Mouse (Mus musculus) midbrain, embryonic 13.5 days (tissue): Measurements from ENCODE around the gene Brd3os. TPM values are rescaled to one million over a fixed set of nuclear protein-coding genes. Genes with fewer than 3 reads are reported as not detected.
A peak's percentile ranks its signal among the peaks of the same experiment; 100 is the strongest.

Experiments
- ATAC-seq: fragments of 200-750 bp; cut with Nextera tagmentation; 2 replicates; pipeline ENCODE4 v1.8.0; 2017; ENCODE audit warnings: mild to moderate bottlenecking, moderate TSS enrichment, moderate library complexity
- H3K27ac ChIP-seq: fragments of 300-500 bp; sonication (generic); 2 replicates; pipeline ENCODE4 v1.5.1; 2015; ENCODE audit warnings: inconsistent platforms, mild to moderate bottlenecking, moderate library complexity
- H3K27me3 ChIP-seq: fragments of 300-500 bp; sonication (generic); 2 replicates; pipeline ENCODE4 v1.6.1; 2015; ENCODE audit warnings: mild to moderate bottlenecking, inconsistent platforms
- H3K36me3 ChIP-seq: fragments of 300-500 bp; sonication (generic); 2 replicates; pipeline ENCODE4 v1.6.1; 2015; ENCODE audit warnings: mild to moderate bottlenecking, inconsistent platforms
- H3K4me1 ChIP-seq: fragments of 300-500 bp; sonication (generic); replicated peaks from 2 replicates; pipeline ENCODE4 v1.6.1; 2015; ENCODE audit warnings: inconsistent platforms
- H3K4me2 ChIP-seq: fragments of 300-500 bp; sonication (generic); replicated peaks from 2 replicates; pipeline ENCODE4 v1.6.1; 2015; ENCODE audit warnings: moderate library complexity, mild to moderate bottlenecking, inconsistent platforms
- H3K4me3 ChIP-seq: fragments of 300-500 bp; sonication (generic); replicated peaks from 2 replicates; pipeline ENCODE4 v1.5.1; 2015; ENCODE audit warnings: mild to moderate bottlenecking, inconsistent platforms
- H3K9ac ChIP-seq: fragments of 300-500 bp; sonication (generic); replicated peaks from 2 replicates; pipeline ENCODE4 v1.6.1; 2015; ENCODE audit warnings: mild to moderate bottlenecking, inconsistent platforms
- H3K9me3 ChIP-seq: fragments of 300-500 bp; sonication (generic); 2 replicates; pipeline ENCODE4 v1.6.1; 2016; ENCODE audit warnings: mild to moderate bottlenecking, inconsistent platforms
- whole genome bisulfite sequencing: fragments of 180-500 bp; shearing (Covaris S2); methylation state at CpG from one replicate; pipeline ENCODE4 v1.1.7; 2015; 5-methylcytosine and 5-hydroxymethylcytosine counted together
- polyA plus RNA-seq: library from polyadenylated mRNA; unstranded; fragments of >200 nt; fragmentation: Nextera tagmentation; extraction: Ambion mirVana; gene quantifications from 2 replicates; pipeline ENCODE4 v1.2.1, GENCODE M21; 2015

The Brd3os gene
- polyA plus RNA-seq, 1 experiment from 2014 or later, result 27.9 TPM

DNA sequence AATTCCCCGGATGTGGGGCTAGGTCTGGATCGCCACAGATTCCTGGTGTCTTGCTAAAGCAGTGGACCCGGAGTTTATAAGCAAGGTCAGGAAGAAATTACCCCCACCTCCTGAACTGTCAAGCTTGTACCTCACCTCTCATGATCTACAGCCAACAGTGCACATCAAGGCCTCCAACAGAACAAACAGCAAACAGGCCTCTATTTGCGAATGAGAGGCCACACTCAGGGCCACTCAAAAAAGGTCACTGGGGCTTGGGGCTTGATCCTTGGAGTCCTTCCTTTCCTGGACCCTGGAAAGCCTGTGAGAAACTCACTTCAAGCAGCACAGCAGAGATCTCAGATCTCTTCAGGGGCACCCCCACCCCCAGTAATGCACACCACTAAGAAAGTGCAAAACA, 31.8 kb downstream of the Brd3os start:
- peak overlapping the region; percentile 98 for H3K4me2 ChIP-seq
- 0 out of 2 replicates have a peak, but pooled peaks cover 3% of the 10 kb centered on the region for H3K36me3 ChIP-seq
- WGBS, result 37% methylated on average over 4 of the region's 4 CpGs
- peaks cover 64% of the 10 kb centered on the region for H3K4me1 ChIP-seq
- no peaks in the 10 kb centered on the region for H3K9me3 ChIP-seq
- H3K27ac ChIP-seq, result no peak overlapping the region
- peak overlapping the region; percentile 98 for H3K9ac ChIP-seq
- ATAC-seq, result no peak
- peak overlapping the region; percentile 100 for H3K4me3 ChIP-seq
- H3K27me3 ChIP-seq, result no peaks in the 10 kb centered on the region

DNA sequence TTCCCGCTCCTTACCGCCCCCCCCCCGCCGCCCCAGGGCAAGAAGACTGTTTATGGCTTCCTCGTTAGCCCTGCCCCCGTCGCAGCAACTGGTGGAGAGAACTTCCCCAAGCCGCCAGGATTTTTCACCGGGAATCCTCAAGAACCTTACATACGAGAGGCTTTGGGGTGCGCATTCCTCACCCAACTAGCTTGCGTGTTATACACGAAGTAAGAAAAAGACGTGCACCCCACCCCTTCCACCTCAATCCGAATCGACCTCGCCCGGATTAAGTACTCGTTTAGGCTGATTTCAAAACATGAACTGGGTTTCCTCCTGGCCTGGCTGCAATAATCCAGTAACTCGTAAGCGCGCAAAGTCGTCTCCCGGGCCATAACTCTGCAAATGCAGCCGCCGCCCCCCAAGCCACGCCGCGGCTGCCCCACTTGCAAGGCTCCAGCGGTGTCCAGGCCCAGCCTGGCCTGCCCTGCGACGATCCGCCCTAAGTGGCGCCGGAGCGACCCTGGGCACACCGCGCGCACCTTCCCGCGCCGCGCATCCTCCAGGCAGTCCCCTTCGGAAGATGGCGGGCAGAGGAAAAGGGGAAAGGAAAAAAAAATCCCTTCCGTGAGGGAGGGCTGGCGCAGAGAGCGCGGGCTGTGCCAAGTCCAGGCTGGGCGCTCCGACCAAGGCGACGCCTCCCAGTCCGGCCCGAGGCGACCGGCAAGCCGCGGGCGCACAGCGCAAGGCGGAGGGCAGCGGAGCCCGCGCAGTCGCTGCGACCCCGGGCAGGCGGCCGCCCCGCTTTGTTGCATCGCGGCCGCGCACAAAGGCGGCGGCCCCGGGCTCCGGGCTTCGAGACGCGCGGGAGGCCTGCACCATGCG, 32.7 kb downstream of the Brd3os start:
- H3K4me2 ChIP-seq, result peak overlapping the region; percentile 98
- peak overlapping the region; percentile 100 for H3K4me3 ChIP-seq
- ATAC-seq, result peak; percentile 59
- no peaks in the 10 kb centered on the region for H3K27me3 ChIP-seq
- 0 out of 2 replicates have a peak, but pooled peaks cover 3% of the 10 kb centered on the region for H3K36me3 ChIP-seq
- peak overlapping the region; percentile 98 for H3K9ac ChIP-seq
- WGBS, result under 1% methylated on average over 80 of the region's 84 CpGs
- H3K4me1 ChIP-seq, result peaks cover 55% of the 10 kb centered on the region
- peak overlapping the region; percentile 97 for H3K27ac ChIP-seq
- no peaks in the 10 kb centered on the region for H3K9me3 ChIP-seq

DNA sequence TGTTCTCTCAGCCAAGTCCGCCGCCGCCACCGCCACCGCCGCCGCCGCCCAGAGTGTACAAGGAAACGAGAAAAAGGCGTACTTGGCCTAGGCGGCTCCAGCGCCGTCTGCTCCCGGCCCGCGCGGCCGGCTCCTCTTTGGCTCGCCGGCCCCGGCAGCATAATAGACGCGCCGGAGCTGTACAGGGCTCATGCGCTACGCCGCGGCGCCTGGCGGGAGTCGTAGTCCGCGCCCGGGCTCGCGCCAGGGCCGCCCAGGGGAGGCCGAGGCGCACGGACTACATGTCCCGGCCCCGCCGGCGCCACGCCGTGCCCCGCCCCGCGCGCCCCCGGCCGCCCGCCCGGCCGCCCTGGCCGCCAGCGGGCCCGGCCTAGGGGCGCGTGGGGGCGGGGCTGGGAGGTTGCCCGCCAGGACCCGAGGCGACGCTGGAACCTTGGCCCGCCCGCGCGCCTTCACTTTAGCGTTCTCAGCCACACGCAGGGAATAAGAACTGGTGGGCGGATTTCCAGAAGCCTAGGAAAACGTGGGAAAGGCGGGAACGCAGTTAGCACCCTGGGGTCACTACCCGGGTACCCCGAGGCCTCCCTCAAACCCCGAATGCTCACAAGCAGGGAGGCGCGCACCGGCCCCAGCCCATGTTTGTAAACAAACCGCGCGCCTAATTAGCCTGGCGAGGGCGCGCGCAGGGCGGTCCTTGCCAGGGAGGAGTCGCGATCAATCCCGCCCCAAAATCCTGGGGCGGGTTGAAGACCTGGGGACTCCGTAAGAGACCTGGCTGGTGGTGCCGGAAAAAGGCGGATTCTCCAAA, 33.6 kb downstream of the Brd3os start:
- Histone ChIP-seq H3K27ac (peak overlapping the region; percentile 97), H3K9ac (peak overlapping the region; percentile 98), H3K9me3 (no peaks in the 10 kb centered on the region), H3K4me1 (peaks cover 46% of the 10 kb centered on the region), H3K36me3 (no peaks in the 10 kb centered on the region), H3K4me2 (peak overlapping the region; percentile 98), H3K4me3 (peak overlapping the region; percentile 100), H3K27me3 (no peaks in the 10 kb centered on the region)
- ATAC-seq, result peak; percentile 100
- 1% methylated on average over 83 of the region's 96 CpGs for WGBS

DNA sequence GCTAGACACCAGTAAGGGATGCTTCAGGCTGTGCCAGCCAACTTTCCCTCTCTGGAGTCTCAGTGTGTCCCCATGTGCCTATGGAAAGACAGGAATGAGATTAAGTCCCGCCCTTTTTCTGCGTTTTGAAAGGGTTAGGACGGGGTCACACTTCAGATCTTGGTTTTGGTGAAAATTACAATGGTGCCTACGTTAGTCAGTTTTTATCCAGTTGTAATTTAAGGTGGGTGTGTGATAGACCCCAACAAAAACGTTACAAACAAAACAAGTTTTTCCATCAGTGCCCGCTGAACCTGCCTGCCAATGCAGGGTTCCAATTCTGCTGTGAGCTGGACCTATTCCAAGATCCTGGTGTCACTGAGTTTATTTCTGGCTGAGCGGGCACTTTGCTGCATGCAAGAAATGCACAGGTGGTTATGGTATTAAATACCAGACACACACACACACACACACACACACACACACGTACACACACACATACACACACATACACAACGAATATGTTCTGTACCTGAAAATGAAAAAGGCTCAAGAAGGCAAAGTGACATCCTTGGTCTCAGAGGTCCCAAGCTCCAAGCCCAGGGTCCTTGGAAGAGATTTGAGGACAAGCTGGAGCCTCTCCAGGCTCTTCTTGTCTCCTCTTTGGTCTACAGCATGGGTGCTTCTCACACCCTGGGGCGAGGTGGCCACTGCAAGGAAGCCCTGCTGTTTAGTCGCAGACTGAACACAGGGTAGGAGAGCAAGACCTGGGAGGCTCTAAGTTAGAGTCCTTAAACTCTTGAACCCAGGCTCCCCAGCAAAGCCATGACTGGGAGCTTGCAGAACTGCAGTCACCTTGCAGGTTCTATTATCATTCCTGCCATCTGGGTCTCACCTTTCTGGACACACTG, 34.4 kb downstream of the Brd3os start:
- Histone ChIP-seq H3K4me3 (peak overlapping the region; percentile 100), H3K36me3 (no peaks in the 10 kb centered on the region), H3K9me3 (no peaks in the 10 kb centered on the region), H3K9ac (peak overlapping the region; percentile 98), H3K4me2 (peak overlapping the region; percentile 98), H3K4me1 (peaks cover 38% of the 10 kb centered on the region), H3K27me3 (no peaks in the 10 kb centered on the region), H3K27ac (peak overlapping the region; percentile 97)
- WGBS, result 32% methylated on average over 11 of the region's 11 CpGs
- no peak for ATAC-seq

DNA sequence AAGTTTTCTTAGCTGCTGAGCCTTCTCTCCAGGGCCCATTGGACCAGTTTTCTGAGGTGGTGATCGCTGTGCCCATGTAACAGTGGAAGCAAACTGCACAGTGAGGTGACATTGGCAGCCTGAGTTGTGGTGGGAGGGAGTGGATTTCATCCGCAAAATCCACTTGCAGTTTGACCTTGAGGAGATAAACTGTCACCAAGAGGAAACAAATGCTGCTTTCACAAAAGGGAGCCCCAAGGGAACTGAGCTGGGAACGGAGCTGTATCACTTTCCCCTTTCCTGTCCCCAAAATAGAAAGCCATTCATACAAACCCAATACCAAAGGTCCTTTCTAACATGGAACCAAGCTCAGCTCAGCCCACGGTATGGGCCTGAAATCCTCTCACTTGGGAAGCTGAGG, 37.7 kb downstream of the Brd3os start:
- 81% methylated on average over 4 of the region's 4 CpGs for WGBS
- H3K9me3 ChIP-seq, result no peaks in the 10 kb centered on the region

DNA sequence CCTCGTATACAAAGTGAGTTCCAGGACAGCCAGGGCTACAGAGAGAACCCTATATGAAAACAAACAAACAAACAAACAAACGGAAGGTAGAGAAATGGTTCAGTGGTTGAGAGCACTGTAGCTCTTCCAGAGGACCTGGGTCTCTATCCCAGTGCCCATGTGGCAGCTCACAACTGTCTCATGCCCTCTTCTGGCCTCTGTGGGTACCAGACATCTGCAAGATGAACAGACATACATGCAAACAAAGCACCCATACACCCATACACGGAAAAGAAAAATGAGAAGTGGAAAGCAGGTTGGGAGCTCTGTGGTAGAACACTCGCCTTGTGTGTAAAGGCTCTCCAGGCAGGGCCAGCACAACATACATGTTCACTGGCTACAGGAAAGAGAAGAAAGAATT, 38.2 kb downstream of the Brd3os start:
- ATAC-seq, result no peak
- Histone ChIP-seq H3K27ac (no peak overlapping the region), H3K36me3 (no peaks in the 10 kb centered on the region), H3K4me1 (peaks cover 8% of the 10 kb centered on the region), H3K4me3 (no peak overlapping the region), H3K9ac (no peak overlapping the region), H3K4me2 (no peak overlapping the region), H3K27me3 (no peaks in the 10 kb centered on the region), H3K9me3 (no peaks in the 10 kb centered on the region)
- WGBS, result 80% methylated on average over 4 of the region's 4 CpGs

More for the DNA sequence above, 37.7 kb downstream of the Brd3os start:
- no peak overlapping the region for H3K4me3 ChIP-seq
- H3K27ac ChIP-seq, result no peak overlapping the region
- no peak for ATAC-seq
- peaks cover 8% of the 10 kb centered on the region for H3K4me1 ChIP-seq
- no peaks in the 10 kb centered on the region for H3K36me3 ChIP-seq
- H3K27me3 ChIP-seq, result no peaks in the 10 kb centered on the region
- no peak overlapping the region for H3K4me2 ChIP-seq
- no peak overlapping the region for H3K9ac ChIP-seq

DNA sequence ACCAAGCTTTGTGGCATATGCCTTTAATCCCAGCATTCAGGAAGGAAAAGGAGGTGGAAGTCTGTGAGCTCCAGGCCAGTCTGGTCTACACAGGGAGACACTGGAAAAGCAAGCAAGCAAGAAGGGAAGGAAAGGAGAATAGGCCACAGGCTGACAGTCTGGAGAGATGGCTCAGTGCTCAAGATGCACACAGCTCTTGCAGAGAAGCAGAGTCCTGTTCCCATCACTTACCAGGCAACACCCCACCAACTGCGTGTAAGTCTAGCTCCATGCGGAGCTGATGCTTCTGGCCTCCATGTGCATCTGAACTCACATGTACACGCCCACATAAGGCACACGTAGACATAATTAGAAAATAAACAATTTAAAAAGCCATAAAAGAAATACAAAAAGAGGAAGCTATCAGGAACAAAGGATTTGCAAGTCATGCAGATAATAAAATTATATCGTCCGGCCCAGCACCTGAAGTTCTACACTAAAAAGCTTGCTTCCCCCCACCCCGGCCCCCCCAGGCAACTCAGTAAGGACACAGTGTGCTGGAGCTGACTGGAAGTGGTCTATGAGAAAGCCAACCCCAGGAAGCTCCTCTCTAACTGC, 40.2 kb downstream of the Brd3os start:
- Histone ChIP-seq H3K9ac (no peak overlapping the region), H3K4me2 (no peak overlapping the region), H3K27ac (no peak overlapping the region), H3K4me3 (no peak overlapping the region), H3K36me3 (no peaks in the 10 kb centered on the region), H3K4me1 (no peaks in the 10 kb centered on the region), H3K27me3 (no peaks in the 10 kb centered on the region), H3K9me3 (no peaks in the 10 kb centered on the region)
- 82% methylated on average over 7 of the region's 7 CpGs for WGBS
- ATAC-seq, result no peak

DNA sequence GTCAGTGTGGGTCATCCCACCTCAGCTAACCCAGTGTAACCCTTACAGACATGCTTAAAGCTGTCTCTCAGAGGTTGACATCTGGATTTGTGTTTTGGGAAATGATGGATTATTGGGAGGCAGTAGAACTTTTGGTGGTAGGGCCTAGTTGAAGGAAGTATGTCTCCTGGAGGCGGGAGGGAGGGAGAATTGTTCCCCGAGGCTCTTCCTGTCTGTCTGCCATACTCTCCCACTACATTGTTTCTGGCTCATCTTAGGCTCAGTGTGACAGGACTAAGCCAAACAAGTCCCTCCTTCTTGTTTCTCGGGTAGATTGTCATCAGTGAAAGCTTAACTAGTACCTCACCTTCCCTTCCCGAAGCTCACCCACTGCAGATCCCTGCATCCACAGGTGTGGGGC, 44.6 kb downstream of the Brd3os start:
- no peaks in the 10 kb centered on the region for H3K27me3 ChIP-seq
- H3K4me3 ChIP-seq, result no peak overlapping the region
- no peaks in the 10 kb centered on the region for H3K36me3 ChIP-seq
- no peak overlapping the region for H3K27ac ChIP-seq
- no peak for ATAC-seq
- no peaks in the 10 kb centered on the region for H3K9me3 ChIP-seq
- H3K4me2 ChIP-seq, result no peak overlapping the region
- no peaks in the 10 kb centered on the region for H3K4me1 ChIP-seq
- WGBS, result 79% methylated on average over 4 of the region's 4 CpGs
- no peak overlapping the region for H3K9ac ChIP-seq

DNA sequence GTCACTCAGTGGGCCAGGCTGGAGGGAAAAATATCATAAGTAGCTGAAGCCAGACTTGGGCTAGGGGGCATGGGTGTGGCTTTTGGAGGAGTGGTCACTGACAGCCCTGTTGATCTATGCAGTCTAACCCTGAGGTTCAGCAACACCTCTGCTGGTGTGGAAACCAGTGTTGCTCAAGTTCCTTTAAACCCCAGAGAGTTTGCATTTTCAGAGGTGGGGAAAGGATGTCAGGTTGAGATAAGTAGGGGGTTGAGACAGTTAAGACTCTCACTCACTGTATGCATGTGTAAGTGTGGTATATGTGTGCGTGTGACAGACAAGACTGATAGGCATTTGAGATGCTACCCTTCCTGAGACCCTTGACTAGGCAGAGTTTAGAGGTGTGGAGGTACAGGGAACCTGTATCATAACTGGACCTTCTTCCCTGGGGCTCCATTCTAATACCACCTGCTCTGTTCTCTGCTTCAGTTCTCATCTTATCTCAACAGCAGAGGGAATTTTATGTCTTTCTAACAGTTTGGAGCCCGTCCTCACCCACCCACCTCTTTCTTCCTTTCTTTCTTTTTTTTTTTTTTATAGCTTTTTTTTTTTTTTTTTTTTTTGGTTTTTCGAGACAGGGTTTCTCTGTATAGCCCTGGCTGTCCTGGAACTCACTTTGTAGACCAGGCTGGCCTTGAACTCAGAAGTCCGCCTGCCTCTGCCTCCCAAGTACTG, 45.4 kb downstream of the Brd3os start:
- Histone ChIP-seq H3K4me2 (no peak overlapping the region), H3K27ac (no peak overlapping the region), H3K36me3 (no peaks in the 10 kb centered on the region), H3K9me3 (no peaks in the 10 kb centered on the region), H3K9ac (no peak overlapping the region), H3K4me1 (no peaks in the 10 kb centered on the region), H3K4me3 (no peak overlapping the region), H3K27me3 (no peaks in the 10 kb centered on the region)
- no peak for ATAC-seq
- 75% methylated on average over 3 of the region's 4 CpGs for WGBS

DNA sequence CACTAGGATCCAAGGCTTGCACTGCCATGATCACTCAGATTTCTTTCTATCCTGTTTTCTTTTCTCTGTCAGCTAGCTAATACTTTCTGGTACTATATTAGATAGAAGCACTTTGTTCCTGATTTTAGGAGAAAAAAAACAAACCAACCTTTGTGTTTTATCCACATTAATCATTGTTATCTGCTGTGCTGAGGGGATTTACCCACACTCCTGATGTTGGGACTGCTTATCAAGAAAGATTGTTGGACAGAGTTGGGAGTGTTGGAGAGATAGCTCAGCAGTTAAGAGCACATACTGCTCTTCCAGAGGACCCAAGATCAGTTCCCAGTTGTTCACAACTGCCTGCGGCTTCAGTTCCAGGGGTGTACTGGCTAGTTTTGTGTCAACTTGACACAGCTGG, 46.2 kb downstream of the Brd3os start:
- Histone ChIP-seq H3K27ac (no peak overlapping the region), H3K4me2 (no peak overlapping the region), H3K9ac (no peak overlapping the region), H3K4me3 (no peak overlapping the region), H3K9me3 (no peaks in the 10 kb centered on the region), H3K4me1 (no peaks in the 10 kb centered on the region), H3K27me3 (no peaks in the 10 kb centered on the region), H3K36me3 (no peaks in the 10 kb centered on the region)
- WGBS, result 96% methylated on average over 1 of the region's 1 CpGs
- ATAC-seq, result no peak

DNA sequence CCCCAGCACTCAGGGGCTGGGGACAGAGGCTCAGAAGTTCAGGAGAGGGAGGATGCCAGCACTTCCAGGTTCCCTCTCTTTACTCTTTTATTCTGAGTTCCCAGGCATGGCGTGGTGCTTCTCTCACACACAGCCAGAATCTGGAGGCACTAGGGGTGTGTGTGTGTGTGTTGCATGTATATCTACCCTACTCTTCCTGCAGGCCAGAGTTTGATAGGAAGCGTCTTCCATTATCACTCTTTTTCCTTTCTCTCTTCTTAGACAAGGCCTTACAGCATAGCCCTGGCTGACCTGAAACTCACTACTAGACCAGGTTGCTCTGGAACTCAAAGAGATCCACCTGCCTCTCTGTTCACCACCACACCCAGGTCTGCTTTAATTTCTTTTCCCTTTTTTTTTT, 48.8 kb downstream of the Brd3os start:
- Histone ChIP-seq H3K36me3 (no peaks in the 10 kb centered on the region), H3K27me3 (no peaks in the 10 kb centered on the region), H3K9me3 (no peaks in the 10 kb centered on the region), H3K4me2 (no peak overlapping the region), H3K4me1 (peaks cover 2% of the 10 kb centered on the region), H3K4me3 (no peak overlapping the region), H3K27ac (no peak overlapping the region), H3K9ac (no peak overlapping the region)
- no peak for ATAC-seq
- 90% methylated on average over 2 of the region's 2 CpGs for WGBS
